Mouse (Mus musculus) brain, embryonic 14.5 days (tissue): ENCODE results near the gene Gm3238.

Experiments used
- CTCF ChIP-seq: fragments of 200-500 bp; IDR thresholded peaks from 2 replicates; pipeline ENCODE4 v1.5.1; 2012; ENCODE audit warnings: inconsistent platforms, mild to moderate bottlenecking, moderate library complexity, borderline replicate concordance; ENCODE audit not compliant: insufficient read depth, insufficient read length; ENCODE audit errors: extremely low read depth
- POLR2A ChIP-seq: fragments of 200-500 bp; IDR thresholded peaks from 2 replicates; pipeline ENCODE4 v1.6.1; 2012; ENCODE audit warnings: mild to moderate bottlenecking, inconsistent platforms, borderline replicate concordance; ENCODE audit not compliant: poor library complexity, insufficient read depth, insufficient read length, severe bottlenecking; ENCODE audit errors: extremely low read depth

DNA sequence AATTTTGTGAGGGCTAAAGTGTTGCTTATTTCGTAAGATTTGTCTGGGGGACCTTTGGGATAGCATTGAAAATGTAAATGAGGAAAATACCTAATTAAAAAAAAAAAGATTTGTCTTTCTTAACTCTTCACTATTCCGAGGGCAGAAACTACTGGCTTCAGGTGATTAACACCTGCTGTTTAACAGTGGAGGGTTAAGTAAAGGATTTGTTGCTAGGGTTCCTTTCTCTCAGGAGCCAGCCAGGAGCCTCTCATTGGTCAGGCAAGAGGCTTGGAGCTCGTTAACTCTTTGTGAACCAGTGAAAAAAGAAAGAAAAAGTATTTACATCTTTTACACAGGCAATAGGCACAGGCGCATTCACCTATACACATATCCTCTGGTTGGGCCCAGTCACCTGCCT is 48.1 kb upstream of the Gm3238 start:
- TF ChIP-seq CTCF: no peak
- TF ChIP-seq POLR2A: no peak
